Mouse (Mus musculus): ENCODE data around the gene Ncf2. TPM values are rescaled to one million over a fixed set of nuclear protein-coding genes. Genes with fewer than 3 reads are reported as not detected.

The Ncf2 gene
- polyA plus RNA-seq (2017; shearing (Covaris generic)) = 3.3 TPM

DNA sequence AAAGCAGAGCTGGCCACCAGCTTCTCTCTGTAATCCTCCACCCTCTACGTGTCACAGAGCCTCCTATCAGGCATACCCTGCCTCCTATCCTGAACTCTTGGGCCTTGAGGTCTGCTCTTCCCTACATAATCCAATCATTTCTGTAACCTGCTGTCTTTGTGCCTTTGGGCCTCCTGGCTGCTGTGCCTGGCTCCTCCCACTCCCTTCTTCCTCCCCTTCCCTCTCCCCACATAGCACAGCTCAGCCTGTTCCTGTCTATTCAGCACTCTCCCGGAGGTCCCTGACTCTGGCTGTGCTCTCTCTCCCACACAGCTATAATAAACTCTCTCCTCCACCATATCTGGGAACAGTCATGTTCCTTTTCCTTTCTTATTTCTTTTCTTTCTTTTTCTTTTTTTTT lies at the start of gene Ncf2:
Gene Ncf2 (plus strand): TSS at position 298 of the 400 bp plus-strand sequence.

GRCm38 (mm10) chr1:152750312-152750965 lies 49.6 kb upstream of the Ncf2 start, which contains the start of gene Apobec4:
Apobec4 (plus strand) TSS chr1:152750551.

DNA sequence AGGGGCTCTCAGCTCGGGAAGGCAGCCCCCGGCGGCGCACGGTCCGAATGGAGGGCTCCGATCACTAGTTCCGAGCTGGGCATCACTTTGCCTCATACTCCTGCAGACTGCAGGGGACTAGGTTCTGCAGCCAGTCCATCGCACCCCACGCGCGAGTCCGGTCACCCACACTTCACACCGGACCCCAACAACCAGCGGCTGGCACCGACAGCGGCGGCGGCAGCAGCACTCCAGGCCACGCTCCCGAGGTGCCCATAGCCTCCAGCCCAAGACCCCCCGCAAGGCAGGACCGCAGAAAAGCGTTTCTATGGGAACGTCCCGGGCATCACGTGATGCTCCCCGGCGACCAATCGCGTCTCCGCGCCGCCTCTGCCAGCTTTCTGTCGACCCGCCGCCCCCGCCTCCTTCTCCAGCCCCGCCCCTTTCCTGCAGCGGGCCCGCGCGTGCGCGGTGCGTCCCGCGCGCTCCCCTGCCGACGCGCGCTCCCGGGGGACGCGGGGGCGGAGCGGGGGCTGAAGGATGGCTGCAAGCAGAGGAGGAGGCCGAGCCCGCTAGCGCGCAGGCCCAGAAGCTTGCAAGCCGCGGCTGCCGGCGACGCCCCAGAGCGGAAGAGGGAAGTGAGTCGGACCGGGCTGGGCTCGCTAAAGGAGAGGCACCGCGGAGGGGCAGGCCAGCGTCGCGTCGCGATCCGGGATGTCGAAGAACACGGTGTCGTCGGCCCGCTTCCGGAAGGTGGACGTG lies 33.8 kb upstream of the Ncf2 start, which contains the start of the genes Rgl1 and Arpc5:
Gene Rgl1 (minus strand): TSS at position 320 of the 741 bp plus-strand sequence.
Gene Arpc5 (plus strand): TSS at position 511 of the 741 bp plus-strand sequence.

Other genes with a start within 250 kb of the Ncf2 start
- not detected for gene Apobec4, start 49.6 kb upstream of the Ncf2 start, polyA plus RNA-seq (2017; shearing (Covaris generic))
- gene Rgl1, start 33.8 kb upstream of the Ncf2 start, polyA plus RNA-seq (2017; shearing (Covaris generic)) = 1.6 TPM
- 748 TPM for gene Arpc5, start 33.7 kb upstream of the Ncf2 start, polyA plus RNA-seq (2017; shearing (Covaris generic))
- 46.0 TPM for gene Smg7, start 102.5 kb downstream of the Ncf2 start, polyA plus RNA-seq (2017; shearing (Covaris generic))
- gene Nmnat2, start 154.8 kb downstream of the Ncf2 start, polyA plus RNA-seq (2017; shearing (Covaris generic)) = 0.56 TPM

Measured in CD4-positive, CD25-positive, alpha-beta regulatory T cell (primary cell).